Mouse (Mus musculus): ENCODE results near the gene Tpcn1.
A peak's percentile ranks its signal among the peaks of the same experiment; 100 is the strongest.

The Tpcn1 gene

DNA sequence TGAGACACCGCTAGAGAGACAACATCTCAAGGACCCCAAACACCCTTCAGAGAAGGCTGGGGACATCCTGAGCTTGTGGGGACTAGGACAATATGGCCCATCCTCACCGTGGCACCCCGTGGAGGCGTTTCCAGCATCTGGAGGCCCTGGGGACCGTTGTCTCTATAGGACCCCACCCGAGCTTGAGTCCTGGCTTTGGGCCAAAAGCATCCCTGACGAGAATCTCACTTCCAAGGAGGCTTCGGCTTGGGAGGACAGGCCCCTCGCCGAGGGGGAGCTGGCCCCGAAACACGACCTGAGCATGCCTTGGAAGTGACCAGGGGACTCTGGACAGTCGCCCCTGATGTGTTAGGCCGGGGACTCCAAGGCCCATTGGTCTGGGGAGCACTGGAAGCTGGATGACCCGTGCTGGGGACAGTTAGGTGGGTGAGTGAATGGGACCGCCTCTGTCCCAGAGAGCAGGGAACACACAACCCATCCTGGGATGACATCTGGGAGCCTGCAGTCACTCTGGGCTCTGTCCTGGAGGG, 20.8 kb upstream of the Tpcn1 start:
- DNase-seq (ENCODE audit: low read depth, low spot score), result no peak

DNA sequence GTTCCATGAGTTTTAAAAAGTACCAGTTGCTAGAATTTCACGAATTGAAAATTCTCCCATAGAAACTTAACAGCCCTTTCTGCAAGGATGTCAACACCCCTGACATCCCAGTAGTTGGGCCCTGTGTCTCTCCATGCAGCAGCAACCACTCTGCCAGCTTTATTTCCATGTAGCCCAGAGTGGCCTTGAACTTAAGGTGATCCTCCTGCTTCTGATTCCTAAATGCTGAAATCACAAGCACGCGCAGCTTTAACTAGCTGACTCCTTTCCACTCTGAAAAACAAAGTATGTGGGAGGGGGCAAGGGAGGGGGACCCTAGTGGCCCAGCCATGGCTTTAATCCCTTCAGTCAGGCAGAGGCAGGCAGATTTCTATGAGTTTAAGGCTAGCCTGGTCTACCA, 18.9 kb upstream of the Tpcn1 start:
- DNase-seq (ENCODE audit: low read depth, low spot score), result no peak

DNA sequence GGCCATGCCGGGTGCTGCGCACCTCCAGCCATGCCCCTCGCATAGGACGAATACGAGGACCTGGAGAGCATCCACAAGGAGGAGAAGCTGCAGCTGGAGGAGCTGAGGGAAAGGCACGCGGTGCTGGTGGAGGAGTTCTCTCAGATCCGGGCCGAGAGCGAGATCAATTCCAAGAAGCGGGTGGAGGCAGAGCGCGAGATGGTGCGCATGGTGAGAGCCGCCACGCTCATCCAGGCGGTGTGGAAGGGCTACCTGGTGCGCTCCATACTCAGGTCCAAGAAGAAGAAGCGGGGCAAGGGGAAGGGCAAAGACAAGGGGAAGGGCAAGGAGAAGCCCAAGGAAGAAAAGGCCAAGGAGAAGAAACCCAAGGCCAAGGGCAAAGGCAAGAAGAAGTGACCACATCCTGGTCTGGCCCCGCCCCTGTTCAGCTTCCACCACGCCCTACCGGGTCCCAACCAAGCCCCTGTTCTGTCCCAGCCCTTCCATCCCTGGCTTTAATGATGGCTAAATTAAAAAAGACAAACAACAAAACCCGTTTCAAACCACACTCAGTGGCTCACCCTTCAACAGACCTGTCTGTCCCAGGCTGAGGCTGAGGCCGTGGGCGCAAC, 18.2 kb upstream of the Tpcn1 start:
- no peak for DNase-seq (ENCODE audit: low read depth, low spot score)

- peak; percentile 91 for DNase-seq (ENCODE audit: low read depth, low spot score)
Observed at GRCm38 (mm10) chr5:120605688-120606087, 17.2 kb upstream of the Tpcn1 start.

- DNase-seq (ENCODE audit: low read depth, low spot score), result no peak
Observed at GRCm38 (mm10) chr5:120605241-120605661, 16.8 kb upstream of the Tpcn1 start.

GRCm38 (mm10) chr5:120604839-120605238, 16.4 kb upstream of the Tpcn1 start:
- peak; percentile 72 for DNase-seq (ENCODE audit: low read depth, low spot score)

DNA sequence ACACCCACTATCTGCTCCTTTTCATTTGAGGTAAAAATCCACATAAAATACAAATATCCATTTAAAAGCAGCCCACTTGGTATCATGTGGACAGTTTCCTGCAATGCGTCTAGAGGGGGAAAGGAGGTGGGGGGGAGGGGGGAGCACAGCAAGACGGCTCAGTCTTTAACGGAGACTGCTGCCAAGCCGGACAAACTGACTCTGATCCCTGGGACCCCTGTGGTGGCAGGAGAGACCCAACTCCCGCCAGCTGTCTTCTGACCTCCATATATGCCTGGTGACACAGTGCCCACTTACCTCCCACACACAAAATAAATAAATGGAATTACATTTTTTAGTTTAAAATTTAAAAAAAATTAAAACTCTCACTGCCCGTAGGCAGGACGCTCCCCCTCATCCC, 15.0 kb upstream of the Tpcn1 start:
- DNase-seq (ENCODE audit: low read depth, low spot score), result no peak

GRCm38 (mm10) chr5:120602210-120602609, 13.7 kb upstream of the Tpcn1 start:
- no peak for DNase-seq (ENCODE audit: low read depth, low spot score)

GRCm38 (mm10) chr5:120600946-120601668, 12.6 kb upstream of the Tpcn1 start:
- no peak for DNase-seq (ENCODE audit: low read depth, low spot score)

GRCm38 (mm10) chr5:120599625-120600024, 11.2 kb upstream of the Tpcn1 start:
- no peak for DNase-seq (ENCODE audit: low read depth, low spot score)

DNA sequence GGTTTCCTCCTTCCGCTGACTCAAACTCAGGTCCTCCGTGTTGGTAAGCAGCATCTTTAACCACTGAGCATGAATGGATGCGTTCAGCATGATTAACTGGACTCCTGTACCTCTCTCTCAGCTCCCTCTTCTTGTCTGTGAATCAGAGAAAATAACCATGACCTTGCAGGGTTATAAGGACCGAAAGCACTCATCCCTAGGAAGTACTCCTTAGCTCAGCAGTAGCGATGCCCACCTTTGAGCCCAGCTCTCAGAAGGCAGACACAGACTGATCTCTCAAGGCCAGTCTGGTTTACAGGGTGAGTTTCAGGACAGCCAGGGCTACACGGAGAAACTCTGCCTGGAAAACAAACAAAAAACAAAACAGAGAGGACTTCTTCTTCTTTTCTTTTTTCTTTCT, 6.0 kb upstream of the Tpcn1 start:
- DNase-seq (ENCODE audit: low read depth, low spot score), result no peak

- no peak for DNase-seq (ENCODE audit: low read depth, low spot score)
Observed at GRCm38 (mm10) chr5:120592141-120592540, 3.7 kb upstream of the Tpcn1 start.

DNA sequence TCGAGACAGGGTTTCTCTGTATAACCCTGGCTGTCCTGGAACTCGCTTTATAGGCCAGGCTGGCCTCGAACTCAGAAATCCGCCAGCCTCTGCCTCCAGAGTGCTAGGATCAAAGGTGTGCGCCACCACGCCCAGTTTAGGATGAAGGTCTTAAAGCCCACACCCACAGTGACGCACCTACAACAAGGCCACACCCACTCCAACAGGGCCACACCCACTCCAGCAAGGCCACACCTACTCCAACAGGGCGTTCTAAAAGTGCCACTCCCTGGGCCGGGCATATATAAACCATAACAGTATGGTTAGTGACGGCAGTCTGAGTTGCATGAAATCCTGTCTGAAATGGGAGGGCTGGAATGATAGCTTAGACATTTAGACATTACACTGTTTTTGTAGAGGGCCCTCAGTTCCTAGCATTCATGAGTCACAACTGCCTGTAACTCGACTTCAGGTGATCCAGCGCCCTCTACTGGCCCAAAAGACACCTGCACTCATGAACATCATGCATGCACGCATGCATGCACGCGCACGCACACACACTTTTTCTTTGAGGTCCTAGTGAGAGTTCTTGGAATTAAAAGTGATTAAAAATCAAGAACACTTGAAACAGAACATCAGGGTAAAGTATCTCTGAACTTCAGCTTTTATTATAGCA, 2.0 kb upstream of the Tpcn1 start:
- DNase-seq (ENCODE audit: low read depth, low spot score), result no peak

DNA sequence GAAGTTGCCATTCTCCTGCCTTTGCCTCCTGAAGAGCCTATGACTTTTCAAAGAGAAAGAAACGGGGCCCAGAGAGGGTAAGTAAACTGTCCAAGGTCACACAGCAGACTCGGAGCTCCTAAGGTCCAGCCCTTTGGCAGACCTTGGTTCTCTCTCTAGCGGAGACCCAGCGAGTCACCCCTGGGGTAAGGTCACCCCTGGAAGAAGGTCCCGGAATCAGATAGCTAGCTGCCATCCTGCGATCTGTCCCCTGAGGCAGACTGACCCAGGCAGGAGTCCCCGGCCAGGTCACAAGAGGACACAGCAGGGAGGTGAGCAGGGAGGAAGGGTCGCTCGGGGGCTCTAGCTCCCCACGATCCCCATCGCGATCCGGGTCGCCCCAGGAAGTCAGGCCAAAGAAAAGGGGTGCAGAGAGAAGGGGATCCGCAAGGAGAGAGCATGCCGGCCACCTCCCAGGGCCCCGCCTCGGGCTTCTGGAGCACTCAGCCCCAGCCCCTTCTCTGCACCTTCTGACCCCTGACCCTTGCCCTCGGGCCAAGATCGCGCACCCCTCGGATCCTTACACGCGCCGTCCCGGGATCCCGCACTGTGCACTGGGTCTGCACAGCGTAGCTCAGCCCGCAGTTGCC, 419 bp downstream of the Tpcn1 start:
- no peak for DNase-seq (ENCODE audit: low read depth, low spot score)

DNA sequence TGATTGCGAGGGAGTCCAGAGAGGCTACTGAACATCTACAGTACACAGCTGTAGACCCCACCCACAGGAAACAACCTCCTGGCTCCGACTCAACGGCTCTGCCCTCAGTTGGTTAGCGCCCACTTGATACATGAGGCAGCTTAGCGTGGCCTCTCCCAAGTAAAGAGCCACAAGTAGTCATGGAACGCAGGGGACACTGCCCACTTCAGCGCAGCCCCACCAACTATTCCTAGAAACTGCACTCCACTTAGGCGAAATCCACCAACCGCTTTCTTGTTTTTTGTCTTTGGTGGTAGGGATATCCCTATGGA, 902 bp downstream of the Tpcn1 start:
- DNase-seq (ENCODE audit: low read depth, low spot score), result no peak

DNA sequence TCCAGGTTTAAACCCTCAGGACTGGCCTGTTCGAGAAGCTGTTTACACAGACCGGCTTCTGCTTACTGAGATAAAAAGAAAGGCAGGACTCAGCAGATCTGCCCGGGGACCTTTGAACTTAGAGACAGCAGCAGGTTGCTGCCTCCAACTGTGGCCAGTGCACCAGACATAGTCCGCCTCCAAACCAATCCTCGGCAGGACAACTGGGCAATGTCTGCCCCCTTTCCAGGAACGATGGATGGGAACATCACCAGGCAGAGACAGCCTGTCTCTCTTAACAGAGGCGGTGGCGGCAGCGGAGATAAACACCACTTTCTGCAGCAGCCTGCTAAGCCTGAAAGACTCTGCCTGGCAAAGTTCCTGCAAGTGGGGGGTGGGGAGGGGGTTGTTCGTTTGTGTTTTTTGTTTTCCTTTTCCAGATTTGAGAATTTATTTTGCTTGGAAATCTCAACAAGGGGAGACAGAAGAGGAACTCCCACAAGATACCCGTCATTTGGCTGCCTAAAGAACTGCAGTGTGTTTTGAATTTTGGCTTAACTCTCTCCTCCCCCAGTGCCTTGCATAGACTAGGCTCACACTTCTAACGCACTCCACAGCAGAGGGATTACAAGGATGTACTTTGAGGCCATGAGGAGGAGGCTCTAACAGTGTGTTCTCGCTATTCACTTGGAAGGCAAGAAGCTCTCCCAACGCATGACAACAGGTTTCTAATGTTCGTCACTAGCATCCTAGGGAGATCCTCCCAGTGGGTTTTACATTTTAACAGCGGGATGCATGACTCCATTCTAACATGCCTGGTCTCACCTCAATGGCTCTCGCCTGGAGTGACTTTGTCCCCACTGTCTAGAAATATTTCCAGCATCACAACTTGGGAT, 1.5 kb downstream of the Tpcn1 start:
- DNase-seq (ENCODE audit: low read depth, low spot score), result no peak

DNA sequence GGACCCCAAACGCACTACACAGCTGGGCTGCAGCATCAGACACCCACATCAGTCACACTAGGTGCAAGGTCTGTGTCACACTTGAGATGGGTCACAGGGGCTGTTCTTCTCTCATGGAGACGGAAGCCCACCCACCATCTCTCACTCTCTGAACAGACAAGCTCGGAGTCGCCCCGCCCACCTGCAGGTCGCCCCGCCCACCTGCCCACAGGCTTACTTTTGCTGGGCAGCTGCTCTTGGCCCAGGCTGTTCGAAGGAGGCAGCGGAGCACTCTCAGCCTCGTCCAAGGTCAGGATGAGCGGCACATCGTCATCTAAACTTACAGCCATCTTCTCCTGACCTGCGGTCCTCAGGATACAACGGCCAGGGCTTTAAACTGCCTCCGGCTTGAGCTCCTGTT, 3.5 kb downstream of the Tpcn1 start:
- no peak for DNase-seq (ENCODE audit: low read depth, low spot score)

GRCm38 (mm10) chr5:120583511-120583910, 5.0 kb downstream of the Tpcn1 start:
- DNase-seq (ENCODE audit: low read depth, low spot score), result no peak

DNA sequence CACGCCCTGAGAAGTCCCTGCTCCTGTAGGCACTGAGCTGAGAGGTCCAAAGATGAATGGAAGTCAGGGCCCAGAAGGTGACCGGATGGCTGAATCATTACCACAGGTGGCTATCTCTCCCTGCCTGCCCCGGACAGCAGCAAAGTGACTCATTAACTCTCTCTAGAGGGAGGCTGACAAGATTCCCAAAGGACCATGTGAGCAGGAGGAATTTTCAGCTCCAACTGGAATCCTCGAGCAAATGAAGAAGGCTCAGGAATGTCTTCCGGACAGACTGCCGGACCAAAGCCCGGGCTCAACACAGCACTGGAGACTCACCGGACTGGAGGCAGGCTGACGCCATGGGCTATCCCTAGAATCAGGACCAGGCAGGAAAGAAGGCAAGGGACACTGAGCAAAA, 6.5 kb downstream of the Tpcn1 start:
- no peak for DNase-seq (ENCODE audit: low read depth, low spot score)

GRCm38 (mm10) chr5:120579898-120580626, 8.4 kb downstream of the Tpcn1 start:
- no peak for DNase-seq (ENCODE audit: low read depth, low spot score)

All from skeletal muscle tissue, adult 2 months (tissue).